Mouse (Mus musculus) induced T-regulatory cell, adult 2 months (primary cell): ENCODE measurements around the gene Mgat5.

ENCODE experiments used
- DNase-seq: peaks from one replicate; pipeline ENCODE4 v3.0.0-alpha.2; 2012; ENCODE audit warnings: low read depth

Mgat5 gene

DNA sequence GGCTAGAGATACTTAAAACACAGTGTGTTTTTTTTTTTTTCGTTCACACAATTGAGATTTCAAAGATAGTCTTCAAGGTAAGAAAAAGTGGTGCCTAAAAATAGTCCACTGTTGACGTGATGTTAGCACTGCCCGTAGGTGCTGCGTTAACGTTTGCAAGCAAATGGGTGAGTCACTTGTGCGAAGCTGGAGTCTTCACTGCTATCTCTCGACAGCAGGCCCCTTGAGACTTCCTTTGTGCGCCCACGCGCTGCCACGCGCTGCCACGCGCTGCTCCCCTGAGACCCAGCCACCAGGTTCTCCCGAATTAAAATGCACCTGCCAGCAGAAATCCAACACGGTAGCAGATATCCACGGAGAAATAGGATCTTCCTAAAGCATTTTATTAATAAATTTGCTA lies 295.9 kb downstream of the Mgat5 start:
- DNase-seq: no peak

DNA sequence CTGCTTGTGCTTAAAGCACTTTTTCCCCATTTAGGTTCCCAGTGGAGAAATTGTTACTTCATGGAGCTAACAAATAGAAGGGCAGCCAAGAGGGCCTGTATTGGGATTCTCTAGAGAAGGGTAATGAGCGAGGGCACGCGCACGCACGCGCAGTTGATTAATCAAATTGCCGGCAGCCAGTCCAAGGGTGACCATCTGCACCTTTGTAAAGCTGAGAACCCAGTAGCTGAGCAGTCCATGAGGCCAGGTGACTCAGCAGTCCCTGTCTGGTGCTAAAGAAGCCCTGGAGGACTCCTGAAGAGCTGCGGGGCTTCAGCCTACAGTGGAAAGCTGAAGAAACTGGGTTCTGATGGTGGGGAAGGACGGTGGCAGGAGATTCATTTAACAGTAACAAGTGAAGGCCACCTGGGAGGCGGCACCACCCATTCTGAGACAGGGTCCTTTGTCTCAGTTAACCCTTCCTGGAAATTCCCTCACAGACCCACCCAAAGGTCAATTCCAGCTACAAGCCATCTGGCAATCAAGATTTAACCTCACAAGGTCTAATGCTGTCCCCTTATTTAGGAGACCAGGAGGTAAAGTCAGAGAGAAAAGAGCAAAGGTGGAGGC lies 302.3 kb downstream of the Mgat5 start:
- no peak for DNase-seq

DNA sequence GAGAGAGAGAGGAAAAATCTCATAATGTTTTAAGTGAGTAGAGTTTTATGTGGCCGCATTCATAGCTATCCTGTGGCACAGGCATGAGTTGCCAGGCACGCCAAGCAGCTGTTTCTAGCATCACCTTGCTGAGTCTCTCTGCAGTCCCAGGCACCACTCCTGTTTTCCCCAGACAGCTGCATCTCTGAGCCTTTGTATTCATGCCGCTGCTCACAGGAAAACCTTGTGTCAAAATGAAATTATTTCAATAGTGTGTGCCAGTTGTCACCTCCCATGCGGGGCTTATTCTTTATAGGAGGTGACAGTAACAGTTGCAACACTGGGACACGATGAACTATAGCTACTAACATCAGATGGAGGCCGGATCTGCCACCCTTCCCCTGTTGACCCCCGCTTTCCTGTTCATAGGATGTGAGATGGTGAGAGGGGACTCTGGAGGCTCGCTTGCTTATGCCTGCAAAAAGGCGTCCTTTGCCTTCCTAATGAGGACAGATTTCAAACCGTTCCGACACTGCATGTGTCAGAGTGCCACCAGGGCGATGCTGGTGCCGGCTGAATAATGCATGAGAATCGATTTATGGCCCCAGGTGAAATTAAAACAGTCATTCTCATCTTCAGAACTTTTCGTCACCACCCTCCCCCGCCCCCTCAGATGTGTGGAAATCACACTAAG lies 303.4 kb downstream of the Mgat5 start:
- no peak for DNase-seq

DNA sequence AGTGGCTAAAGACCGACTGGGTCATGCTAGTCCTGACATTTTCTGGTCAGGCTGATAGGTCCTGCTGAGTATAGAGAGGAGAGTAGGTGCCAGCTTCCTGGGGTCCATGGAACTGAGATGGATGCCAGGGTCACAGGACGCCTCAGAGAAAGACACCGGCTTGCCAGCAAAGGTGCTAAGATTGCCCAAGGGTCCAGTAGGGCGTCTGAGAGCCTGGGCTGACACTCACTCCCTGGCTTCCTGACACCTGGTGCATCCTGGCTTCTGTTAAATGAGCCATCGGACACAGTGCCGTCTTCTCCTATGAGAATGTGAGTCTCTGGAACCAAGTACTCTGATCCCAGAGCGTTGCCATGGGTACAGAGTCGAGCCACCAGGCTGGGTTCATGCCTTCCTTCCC lies 304.1 kb downstream of the Mgat5 start:
- DNase-seq: no peak

DNA sequence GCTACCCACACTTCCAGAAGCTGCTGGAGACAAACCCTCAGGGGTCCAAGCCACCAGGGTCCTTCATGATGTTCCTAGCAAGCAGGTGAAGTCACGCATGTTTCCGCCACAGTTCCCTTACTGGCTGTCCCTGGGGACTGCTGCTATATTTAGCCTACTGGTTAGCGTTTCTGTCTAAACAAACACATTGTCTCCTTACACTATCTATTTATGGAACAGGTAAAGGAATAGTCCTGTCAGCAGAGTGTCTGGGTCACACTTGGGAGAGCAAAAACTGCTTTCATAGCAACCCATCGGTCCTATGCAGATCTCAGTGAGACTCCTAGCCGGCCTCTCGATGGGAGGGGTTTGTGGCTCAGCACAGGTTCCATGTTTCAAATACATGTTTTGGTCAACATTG lies 306.5 kb downstream of the Mgat5 start:
- DNase-seq: no peak

DNA sequence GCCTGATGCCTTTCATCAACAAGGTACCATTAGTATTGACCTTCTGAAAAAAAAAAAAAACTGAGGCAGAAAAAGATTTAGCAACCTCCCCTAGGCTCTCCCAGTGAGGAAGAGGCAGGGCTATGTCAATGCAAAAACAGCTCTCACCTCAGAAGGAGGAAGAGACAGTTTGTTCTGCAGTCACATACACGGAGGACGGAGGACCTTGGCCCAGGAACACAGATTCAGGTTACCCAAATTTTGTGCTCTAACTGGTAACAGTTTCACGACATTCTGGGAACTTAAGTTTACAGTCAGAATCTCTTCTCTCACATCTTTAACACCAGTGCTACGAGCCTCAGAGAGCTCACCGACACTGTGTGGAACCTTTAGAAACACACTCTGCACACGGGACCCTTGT lies 307.9 kb downstream of the Mgat5 start:
- DNase-seq: no peak

DNA sequence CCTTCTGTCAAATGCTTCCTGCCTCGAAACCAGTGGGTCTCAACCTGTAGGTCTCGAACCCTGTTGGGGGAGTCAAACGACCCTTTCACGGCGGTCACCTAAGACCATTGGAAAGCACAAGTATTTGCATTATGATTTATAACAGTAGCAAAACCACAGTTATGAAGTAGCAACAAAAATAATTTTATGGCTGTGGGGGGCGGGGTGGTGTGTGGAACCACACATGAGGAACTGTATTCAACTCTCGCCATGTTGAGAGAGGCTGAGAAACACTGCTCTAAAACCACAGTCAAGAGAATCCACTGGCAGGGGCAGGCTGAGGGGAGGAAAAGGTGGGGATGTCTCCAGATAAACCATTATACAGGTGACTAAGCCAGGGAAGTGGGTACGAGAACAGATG lies 308.3 kb downstream of the Mgat5 start:
- DNase-seq: no peak

DNA sequence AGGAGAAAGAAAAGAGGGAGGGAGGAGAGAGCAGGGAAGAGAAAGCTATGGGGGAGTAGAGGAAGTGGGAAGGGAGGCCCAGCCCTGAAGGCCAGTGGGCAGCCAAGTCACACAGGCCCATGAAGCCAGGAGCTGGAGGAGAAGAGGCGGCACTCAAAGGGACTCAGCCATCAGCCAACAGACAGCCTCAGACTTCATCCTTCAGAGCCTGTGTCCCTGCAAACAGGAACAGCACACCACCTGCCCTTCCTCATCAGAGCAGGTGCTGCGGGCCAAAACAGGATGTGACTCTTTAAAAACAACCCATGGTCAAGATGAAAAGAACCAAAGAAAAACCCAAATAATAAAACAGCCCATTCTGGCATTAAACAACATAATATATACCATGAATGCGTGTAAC lies 308.8 kb downstream of the Mgat5 start:
- no peak for DNase-seq

DNA sequence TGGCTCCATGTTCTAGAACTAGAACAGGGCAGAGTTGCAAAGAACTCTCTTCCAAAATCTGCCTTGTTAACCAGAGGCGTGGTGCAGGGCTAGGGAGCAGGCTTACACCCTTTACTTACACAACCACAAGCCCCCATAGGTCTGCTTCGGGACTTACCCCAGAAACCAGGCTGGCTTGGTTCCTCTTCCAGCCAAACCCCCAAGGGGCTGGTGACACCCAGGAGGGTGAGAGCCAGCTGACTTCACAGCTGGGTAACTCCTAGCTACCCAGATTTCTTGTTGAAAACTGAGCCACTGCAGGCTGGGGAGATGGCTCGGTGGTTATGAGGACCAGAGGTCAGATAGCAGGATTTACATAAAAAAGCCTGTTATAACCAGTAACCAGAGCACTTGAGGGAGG lies 309.7 kb downstream of the Mgat5 start:
- DNase-seq: no peak

DNA sequence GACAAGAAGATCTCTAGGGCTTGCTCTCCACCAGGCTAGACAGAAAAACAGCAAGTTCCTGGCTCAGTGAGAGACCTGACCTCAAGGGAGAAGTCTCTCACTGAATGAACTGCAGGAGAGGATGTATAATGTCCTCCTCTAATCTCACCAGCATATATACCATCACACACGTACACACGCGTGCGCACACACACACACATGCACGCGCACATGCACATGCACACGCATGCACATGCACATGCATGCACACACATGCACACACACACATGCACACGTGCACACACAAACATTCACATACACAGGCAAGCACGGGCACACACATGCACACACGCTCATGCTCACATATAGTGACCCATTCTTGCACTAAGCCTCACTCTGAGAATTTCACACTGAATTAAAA lies 310.1 kb downstream of the Mgat5 start:
- no peak for DNase-seq

DNA sequence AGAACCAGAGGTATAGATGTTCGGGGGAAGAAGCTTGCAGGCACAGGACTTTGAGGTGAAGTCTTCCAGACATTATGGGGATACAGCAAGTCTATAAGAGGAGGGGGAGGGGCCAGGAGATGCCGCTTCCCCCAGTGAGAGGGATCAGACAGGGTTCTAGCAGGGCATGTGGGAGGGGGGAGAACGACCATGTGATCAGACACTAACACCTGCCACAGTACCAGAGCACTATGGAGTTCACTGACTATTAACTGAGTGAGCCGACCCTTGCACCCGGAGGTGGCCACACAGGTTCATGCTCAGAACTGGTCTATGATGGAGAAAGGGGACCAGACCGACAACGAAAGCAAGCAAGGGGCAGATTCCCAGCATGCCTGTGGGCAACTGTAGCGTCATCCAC lies 318.5 kb downstream of the Mgat5 start:
- DNase-seq: no peak

DNA sequence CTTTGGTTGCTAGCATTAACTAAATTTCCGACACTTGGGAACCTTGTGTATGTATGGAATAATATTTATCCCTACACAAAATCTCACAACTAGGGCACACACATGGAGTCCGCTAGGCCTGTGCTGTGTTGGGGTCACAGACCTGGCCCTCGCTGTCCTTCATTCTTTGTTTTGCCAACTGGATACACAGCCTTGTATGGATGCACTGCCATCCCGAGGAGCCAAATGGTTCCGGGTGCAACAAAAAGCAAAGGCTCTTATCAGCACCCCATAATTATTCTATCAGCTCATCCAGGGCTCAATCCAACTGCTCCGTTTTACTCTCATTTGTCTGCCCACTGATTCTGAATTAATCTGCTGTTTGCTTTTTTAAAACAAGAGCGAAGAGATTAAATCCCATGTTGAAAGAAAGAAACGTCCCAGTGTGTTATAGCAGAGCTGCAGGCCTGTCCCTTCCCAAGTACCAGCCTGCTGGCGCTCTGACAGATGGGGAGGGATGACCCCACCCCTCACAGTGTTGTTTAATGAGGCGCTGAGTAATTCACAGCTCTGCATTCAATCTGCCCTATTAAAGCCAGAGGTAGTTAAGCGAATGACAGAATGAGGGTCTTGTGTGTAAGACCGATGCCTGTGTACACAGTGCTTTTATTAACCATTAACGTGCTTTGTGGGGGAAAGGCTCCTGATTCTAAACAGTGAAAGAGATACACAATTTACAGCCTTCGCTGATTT lies 326.2 kb downstream of the Mgat5 start:
- no peak for DNase-seq

DNA sequence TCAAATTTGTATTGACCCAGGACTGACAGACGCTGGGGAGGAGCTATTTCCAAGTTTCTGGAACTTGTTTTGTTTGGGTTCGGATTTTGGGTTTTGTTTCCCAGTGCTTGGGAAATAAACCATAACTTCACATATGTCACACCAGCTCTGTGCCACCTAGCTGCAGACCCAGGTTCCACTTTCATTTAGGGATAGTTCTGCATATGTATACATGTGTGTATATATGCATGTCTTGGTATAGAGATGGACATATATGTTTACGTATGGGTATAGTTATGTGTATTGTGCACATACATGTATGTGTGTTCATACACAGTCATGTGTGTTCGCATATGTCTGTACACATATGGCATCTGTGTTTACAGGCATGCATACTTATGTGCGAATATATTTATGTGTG lies 326.9 kb downstream of the Mgat5 start:
- no peak for DNase-seq

DNA sequence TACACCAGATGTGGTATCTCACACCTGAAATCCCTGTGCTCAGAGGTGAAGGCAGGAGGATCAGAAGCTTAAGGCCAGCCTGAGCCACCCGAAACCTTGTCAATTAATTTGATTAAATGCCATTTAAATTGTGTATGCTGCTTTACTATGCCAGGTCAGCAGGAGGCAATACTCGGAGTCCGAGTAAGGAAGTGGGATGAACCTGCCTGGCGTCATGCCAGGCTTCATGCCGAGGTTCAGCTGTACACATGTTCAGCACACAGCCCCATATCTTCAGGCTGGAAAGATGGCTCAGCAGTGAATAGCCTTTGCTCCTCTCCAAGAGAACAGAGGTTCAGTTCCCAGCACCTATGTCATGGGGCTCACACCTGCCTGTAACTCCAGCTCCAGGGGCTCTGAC lies 331.6 kb downstream of the Mgat5 start:
- no peak for DNase-seq

DNA sequence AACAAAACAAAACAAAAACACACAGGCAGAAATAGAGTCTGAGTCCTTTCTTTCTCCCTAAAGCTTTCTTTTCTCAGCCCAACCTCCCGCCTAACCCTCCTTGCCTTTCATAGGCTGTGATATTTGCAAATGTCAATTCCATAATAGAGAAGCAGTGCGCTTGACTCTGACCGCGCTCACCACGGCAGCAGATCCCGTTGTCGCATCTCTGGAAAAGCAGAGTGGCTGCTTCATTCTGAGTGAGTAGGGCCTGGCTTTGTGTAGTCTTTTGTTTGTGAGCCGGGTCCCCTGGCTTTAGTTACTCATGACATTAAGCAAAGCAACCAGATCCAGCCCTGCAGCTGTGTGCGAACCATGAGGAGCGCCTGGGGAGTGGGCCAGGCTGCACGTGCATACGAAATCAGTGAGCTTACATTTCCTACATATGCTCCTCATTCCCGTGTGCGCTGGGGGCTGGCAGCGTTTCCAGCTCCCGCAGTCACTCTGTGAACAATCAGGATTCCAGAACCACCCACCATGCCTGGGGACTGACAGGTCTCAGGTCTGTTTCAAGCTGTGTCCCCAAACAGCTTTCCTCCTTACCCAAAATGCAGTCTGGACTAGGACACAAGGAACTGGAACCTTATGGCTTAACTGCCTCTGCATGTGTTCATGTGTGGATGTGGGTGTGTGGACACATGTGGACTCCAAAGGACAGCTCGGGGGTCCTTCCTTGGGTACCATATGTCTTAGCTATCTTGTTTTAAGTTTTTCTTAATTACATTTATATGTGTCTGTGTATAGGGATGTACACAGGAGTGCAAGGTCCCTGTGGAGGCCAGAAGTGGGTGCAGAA lies 332.6 kb downstream of the Mgat5 start:
- no peak for DNase-seq
